Mouse (Mus musculus): ENCODE data around the gene Pld1. TPM values are rescaled to one million over a fixed set of nuclear protein-coding genes. Genes with fewer than 3 reads are reported as not detected.

The Pld1 gene
- total RNA-seq, 2 experiments from 2014 or later = 8.7 to 11.6 TPM

DNA sequence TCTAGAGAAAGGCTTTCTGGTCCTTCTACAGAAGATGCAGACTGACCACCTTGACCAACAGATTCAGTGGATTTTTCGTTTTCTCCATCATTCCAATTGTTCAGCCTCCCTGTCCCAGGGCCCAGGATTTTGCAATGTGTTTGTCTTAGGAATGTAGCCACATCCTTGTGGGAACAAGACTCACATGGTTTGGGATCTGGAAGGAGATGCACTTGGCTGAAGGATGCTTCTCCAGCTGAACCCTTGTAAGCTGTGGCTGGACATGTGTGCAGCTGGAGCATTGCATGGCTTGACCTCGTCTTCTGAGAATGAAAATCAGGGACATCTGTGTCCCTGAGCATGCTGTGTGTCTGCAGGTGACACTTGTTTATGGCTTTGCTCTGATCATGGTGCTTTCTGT, 203.6 kb downstream of the Pld1 start:
- peak in 1 of 2 experiments; percentile 7 for DNase-seq (ENCODE audit: low spot score in 2 of 2)

DNA sequence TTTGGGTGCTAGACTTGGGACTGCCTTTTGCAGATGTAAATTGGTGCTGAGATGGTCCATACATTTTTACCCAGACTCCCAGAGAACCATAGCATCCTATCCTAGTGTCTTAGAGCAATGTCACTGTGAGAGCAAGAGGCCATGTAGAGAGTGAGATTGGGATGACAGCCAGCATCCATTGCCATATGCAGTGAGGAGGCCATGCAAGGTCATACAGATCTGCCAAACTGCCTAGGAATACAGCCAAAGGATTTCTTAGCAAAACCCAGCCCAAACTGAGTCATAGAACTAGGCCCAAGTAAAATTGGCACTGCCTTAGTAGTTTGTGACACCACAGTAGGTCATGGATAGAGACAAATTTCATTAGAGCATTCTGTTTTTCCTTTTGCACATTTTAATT, 206.2 kb downstream of the Pld1 start:
- peak in 1 of 2 experiments; percentile 7 for DNase-seq (ENCODE audit: low spot score in 2 of 2)

DNA sequence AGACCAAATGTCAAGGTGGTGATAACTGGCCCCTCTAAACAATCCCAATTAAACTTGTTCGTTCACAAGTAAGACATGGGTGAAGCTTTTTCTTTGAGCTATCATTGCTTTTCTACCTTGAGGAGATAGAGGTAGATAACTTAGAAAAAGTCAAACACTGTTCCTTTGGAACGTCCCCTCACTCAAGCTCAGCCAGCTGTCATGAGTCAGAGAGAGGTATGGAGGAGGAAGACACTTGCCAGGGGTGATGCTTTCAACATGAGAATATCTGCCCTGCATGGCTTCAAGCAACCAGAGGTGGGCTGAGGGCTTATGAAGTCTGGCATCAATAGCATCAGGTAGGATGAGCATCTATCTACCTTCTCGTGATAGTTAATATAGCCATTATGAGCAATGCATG, 207.0 kb downstream of the Pld1 start:
- no peak for DNase-seq (ENCODE audit: low spot score in 2 of 2)

DNA sequence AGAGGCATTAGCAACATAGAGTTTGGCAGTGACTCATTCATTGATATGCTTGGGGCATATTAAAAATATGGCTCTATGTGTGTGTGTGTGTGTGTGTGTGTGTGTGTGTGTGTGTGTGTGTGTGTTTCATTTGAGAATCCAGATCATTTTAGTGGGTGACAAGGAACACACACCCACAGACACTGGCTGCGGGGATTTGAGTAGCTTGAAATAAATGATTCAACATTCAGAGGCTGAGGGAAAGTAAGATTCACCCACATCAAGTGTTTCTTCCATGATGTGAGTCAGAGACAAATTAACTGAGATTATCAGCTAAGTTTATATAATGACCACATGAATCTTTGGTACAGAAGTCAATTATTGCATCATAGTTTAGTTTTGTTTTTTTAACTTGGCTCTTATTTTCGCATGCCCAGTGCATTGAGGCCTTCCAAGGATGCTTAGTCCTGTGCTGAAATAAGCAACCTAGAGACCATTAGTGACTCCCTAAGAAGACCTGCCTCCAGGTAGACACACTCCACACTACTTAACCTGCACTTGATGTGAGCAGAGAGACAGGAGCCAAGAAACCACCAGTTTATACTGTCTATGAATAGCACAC, 211.3 kb downstream of the Pld1 start:
- DNase-seq (ENCODE audit: low spot score in 2 of 2) = no peak

DNA sequence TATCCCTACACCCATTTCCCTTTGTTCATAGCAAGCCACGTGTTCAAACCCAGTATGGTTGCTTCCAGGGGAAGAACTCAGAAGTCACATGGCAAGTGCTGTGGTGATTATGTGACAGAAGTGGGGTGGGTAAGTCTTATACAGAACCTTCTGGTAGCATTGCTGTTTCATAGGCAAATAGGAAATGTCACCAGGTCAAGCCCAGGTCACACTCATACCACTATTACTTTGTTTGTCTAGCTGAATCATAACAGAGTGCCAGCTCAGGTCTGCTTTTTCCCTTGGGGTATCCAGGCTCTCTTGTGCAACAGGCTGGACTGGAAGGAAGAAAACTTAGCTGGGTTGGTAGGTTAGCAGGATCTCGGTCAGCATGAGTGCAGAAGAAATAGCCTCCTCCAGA, 219.5 kb downstream of the Pld1 start:
- no peak for DNase-seq (ENCODE audit: low spot score in 2 of 2)

DNA sequence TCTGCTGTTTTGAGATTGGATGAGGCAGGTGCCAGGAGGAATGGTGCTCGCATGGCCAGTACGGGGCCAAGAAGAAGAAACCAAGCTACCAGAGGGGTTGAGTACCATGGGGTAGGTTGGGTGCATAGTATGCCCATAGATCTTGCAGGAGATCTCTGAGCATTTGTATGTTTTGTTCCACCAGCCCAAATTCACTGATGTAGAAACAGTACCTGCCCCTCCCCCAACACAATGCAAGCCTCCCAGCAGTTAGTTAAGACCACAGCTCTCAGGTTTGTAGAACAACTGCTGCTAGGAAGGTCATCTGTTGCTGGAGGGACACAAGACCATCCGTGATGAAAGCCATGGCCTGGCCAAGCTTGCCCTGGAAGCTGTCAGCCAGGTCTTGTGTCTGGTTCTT, 220.4 kb downstream of the Pld1 start:
- no peak for DNase-seq (ENCODE audit: low spot score in 2 of 2)

DNA sequence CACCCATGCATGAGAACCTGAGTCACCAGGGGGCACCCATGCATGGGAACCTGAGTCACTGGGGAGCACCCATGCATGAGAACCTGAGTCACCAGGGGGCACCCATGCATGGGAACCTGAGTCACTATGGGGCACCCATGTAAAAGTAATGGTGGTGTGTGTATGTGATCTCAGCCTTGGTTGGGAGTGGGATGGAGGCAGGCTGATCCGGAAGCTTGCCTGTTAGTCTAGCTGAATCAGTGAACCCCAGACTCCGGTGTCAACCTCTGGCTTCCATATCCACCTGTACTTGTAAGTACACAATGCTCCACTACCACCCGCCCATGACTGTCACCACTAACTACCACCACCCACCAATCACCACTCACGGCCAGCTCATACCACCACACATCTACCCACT, 223.9 kb downstream of the Pld1 start:
- DNase-seq (ENCODE audit: low spot score in 2 of 2) = no peak

DNA sequence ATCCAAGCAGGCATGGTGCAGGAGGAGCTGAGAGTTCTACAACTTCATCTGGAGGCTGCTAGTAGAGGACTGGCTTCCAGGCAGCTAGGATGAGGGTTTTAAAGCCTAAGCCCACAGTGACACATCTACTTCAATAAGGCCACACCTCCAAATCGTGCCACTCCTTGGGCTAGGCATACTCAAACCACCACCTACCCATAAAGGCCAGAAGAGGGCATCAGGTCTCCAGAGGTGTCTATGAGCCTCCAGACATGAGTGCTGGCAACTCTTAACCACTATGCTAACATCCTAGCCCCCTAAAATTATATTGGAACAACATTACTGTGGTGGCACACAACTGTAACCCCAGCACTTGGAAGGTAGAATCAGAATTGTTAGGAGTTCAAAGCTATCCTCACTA, 226.2 kb downstream of the Pld1 start:
- no peak for DNase-seq (ENCODE audit: low spot score in 2 of 2)

DNA sequence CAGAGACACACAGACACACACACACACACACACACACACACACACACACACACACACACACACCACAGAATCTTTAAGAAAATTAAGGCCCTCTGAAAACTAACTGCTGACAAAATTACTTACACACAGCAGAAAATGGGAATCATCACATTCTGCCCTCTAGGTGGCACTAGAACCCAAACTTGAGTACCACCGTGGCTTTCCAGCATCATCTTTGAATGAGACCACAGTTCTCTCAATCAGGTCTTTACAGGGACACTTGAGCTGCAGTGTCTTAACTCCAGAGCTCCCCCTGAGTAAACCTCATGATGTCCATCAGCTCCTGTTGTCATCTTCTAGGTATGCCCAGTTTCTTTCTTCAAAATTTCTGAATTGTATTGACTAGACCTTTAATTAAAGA, 227.1 kb downstream of the Pld1 start:
- DNase-seq (ENCODE audit: low spot score in 2 of 2) = peak; percentile 71 to 79

DNA sequence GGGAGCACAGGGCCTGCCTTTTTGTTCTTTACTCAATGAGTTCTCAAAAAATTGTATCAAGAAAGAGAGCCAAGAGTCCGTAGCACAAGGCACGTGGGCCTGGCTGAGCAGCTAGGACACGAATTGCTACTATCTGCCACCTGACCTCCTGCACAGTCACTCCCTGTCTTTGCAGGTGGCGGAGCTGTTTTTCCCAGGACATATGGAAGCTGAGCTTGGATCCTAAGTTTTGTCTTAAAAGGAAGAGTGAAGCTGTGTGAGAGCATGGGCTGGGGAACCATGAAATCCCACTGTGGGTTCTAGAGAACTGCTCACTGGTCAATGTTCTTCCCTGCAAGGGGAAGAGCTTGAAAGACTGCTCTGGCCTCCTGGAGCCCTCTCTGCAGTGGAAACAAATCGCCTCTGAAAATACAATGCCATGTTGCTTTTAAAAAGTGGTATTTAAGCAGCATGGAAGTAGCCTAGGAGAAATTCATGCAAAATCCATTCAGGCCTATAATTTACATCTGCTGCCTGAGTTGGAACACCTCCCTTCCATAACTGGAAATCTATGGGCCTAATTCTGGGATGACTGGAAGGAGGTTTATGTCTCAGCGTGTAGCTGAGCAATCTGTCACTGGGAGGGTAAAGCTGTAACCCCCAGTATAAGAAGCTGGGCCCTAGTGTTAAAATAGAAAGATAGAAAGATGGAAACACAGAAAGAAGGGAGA, 229.5 kb downstream of the Pld1 start:
- no peak for DNase-seq (ENCODE audit: low spot score in 2 of 2)

DNA sequence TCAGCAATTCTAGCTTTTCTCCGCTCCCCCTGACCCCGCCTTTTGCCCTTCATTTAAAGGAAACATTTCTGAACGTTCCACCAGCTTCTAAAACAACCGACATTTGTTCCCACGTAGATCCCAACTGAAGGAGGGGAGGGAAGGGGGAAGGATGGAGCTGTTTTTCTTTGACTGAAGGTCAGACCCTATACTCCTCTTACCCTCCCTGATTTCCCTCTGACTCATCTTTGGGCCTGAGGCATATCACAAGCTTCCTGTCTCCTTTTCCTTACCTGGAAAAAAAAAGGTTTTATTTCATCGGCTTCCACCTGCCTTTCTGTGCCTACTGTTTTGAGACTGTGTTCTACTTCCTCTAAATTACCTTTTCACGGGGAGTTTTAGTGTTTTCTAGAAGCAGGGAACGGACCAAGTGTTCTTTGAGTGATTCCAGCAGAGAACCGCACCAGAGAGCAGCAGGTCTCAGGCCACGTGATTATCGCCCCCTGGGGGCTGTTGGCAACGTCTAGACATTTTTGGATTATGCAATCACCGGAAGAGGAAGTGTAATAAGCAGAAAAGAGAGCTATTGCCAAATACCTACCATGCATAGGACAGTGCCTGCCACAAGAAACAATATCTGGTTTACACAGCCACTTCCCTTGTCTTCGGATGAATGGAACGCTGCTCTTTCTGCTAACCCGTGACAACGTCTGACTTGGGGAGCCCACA, 232.6 kb downstream of the Pld1 start:
- DNase-seq (ENCODE audit: low spot score in 2 of 2) = peak in 1 of 2 experiments; percentile 37

DNA sequence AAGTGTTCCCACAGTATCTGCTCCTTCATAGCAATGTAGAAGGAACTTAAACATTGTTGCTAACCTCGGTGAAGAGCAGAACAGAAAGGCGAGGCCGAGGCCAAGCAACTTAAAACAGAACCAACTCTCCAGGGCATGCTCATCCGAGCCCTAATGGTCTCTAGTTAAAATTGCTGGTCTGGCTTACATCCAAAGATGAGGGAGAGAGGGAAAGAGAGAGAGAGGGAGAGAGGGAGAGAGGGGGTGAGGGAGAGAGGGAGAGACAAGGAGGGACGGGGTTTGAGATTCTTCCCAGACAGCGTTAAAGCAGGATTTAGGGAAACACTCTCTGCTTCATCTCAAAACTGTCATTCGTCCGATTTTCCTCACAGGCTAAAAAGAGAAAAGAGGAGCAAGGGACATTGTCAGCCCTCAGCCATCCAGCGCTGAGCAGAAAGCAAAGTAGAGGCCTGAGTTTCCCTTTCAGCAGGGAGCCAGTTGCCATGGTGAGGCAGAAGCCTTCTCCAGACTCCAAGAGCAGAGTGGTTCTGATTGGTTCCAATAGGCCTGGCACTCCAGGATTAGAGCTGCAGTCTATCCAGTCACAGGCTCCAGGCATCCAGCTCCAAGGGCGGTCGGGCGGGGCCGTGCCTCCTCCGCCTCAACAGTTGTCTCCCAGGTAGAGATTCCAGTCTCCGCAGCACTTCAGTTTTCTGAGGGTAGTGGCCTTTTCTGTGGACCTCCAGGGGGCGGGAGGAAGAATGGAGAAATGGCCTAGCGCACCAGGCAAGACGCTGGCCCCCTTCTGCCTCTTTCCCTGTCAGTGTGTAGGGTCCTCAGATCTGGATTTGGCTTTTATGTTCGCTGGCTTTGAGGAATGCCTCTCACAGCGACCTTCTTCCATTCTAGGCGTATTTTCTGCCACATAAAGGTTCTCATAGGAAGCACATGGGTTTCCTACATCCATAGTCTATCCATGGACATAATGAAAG, 237.8 kb downstream of the Pld1 start:
- peak; percentile 75 to 84 for DNase-seq (ENCODE audit: low spot score in 2 of 2)

DNA sequence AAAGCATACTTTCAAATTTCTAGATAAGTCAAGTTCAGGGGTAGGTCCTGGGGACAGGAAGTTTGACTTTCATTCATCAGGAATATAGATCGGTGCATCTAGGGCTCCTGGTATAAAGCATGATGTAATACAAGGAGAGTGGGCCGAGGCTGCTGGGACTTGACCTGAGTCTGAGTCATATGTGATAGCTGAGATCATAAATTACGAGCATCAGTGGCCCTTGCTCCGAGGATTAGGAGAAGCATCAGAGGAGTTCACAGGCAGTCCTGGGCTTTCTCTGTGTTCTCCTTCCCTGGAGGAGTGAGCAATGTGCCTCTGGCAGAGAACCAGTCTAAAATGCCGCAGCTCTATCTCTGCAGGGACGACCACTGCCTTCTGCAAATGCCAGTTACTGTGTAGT, 239.8 kb downstream of the Pld1 start:
- no peak for DNase-seq (ENCODE audit: low spot score in 2 of 2)

Other genes starting within 250 kb of the Pld1 start
- gene Fndc3b, start 227.4 kb upstream of the Pld1 start, total RNA-seq (2021) = 10 to 100 TPM; 28.4 to 31.3 TPM
- 1 to 10 TPM; 2.8 to 5.9 TPM for gene Tmem212, start 42.3 kb upstream of the Pld1 start, total RNA-seq (2021)